Mouse (Mus musculus) adrenal gland, adult (tissue): ENCODE data around the gene Ugt1a10.
"Not testable (repeated sequence)": the region's sequence is repeated elsewhere in the genome, so short reads cannot be mapped to it uniquely, and the experiment has no call there.

ENCODE experiments used
- DNase-seq, 2 experiments: peaks; one replicate each; pipeline ENCODE4 v3.0.0; 2022 to 2023; ENCODE audit warnings: low spot score in 1 of 2; ENCODE audit not compliant: inconsistent age in 2 of 2

The Ugt1a10 gene

GRCm38 (mm10) chr1:88213766-88214461 lies 158.7 kb downstream of the Ugt1a10 start:
- peak in 1 of 2 experiments; percentile 69 for DNase-seq

DNA sequence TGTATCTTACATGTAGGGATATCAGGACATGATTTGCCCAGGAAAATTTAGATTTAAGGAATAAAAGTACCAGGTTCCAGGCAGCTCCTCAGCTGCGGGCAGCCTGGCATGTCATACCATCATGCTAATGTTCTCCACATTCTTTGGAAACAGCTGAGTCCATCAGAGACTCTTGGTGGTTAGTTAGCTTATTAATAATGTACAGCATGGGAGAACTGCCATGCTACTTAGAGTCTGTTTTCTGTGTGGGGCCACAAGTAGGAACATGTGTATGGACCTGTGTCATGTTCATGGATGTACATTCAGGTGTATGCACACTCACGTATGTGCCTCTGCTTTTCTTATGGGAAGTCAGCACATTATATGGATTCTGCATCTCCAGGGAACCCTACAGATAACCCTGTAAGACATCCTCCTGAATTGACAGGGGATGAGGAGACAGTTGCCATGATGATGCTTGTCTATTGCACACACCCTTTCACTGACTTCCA lies 159.3 kb downstream of the Ugt1a10 start:
- peak in 1 of 2 experiments; percentile 42 for DNase-seq

DNA sequence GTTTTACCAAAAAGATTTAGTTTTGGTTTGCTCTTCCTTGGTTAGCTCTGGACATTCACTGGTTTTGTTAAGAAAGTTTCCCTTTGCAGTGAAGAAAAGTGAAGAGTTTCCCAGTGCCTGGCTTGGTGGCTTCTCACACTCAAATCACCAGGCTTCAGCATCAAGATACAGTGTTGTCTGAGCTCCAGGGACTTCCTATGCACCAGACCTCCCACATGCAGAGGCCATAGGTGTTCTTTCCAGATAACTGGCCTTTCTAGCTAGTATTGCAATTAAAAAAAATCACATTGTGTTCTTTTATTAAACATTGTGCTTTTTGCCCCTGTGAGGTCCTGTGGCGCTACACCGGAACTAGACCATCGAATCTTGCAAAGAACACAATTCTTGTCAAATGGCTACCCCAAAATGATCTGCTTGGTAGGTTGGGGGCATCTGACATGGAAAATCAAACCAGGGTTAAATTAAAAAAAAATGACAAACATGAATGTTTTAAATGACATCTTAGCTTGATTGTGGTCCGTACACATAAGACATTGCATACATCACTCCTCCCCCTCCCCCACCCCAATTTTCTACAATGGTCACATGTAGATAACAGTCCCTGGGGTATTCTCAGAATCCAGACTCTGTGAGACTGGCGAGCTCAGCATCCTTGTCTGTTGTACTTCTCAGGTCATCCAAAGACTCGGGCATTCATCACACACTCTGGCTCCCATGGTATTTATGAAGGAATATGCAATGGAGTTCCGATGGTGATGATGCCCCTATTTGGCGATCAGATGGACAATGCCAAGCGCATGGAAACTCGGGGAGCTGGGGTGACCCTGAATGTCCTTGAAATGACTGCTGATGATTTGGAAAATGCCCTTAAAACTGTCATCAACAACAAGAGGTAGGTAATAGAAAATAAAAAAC lies 160.5 kb downstream of the Ugt1a10 start:
- peak in 1 of 2 experiments; percentile 34 for DNase-seq

DNA sequence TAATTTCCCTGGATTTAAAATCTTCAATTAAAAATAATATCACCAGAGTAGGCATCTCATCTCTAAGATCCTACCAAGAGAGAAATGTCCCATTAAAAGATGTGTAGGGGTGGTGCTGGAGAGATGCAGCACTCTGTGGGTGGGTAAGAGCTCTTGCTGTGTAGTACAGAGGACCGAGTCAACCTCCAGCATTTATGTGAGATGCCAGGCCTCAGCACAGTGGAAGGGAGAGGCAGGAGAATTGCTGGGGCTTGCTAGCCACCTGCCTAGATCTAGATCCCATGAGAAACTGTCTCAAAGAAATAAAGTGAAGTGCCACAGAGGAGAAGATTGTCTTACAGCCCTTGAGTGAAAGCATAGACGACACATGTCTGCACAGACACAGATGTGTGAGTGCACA lies 161.4 kb downstream of the Ugt1a10 start:
- no peak for DNase-seq

- peak in 1 of 2 experiments; percentile 41 for DNase-seq
Observed at GRCm38 (mm10) chr1:88217144-88217543, 162.0 kb downstream of the Ugt1a10 start.

DNA sequence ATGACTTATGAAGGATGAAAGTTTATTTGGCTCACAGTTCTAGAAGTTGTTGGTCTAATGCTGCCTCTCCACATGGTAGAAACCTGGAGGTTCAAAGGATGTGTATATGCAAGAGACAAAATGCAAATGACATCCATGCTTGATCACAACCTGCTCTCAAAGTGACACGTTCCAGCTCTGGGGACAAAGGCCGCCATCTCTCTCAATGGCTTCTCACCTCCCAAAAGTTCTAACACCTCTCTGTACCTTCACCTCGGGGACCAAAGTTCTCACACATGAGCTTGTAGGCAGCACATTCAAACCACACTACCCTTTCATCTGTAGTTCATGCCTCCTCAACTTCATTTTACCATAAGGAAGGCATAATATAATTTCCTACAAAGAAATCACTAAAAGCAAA lies 162.4 kb downstream of the Ugt1a10 start:
- DNase-seq = peak in 1 of 2 experiments; percentile 31

DNA sequence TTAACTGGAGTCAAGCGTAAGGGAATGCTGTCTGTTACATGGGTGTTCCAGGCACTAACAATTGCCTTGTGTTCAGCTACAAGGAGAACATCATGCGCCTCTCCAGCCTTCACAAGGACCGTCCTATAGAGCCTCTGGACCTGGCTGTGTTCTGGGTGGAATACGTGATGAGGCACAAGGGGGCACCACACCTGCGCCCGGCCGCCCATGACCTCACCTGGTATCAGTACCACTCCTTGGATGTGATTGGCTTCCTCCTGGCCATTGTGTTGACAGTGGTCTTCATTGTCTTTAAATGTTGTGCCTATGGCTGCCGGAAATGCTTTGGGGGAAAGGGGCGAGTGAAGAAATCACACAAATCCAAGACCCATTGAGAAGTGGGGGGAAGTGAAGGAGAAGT lies 162.9 kb downstream of the Ugt1a10 start:
- peak in 1 of 2 experiments; percentile 41 for DNase-seq

- DNase-seq = no peak
Observed at GRCm38 (mm10) chr1:88218591-88218990, 163.4 kb downstream of the Ugt1a10 start.

DNA sequence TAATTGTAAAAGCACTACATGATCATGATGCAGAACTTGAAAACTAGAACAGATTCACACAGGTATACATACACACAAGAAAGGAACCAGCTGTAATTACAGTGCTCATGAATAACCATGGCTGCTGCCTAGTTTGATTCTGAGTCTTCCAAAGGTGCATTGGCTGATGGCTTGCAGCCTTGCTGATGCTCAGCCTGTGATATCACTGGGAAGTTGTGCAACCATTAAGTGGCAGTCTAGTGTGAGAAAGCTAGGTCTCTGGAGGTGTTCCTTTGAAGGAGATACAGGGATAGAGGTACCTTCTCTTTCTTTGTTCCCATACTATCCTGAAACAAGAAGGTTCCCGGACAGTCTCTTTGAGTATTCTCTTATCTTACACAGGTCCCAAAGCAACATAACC lies 163.9 kb downstream of the Ugt1a10 start:
- peak in 1 of 2 experiments; percentile 49 for DNase-seq

- DNase-seq = peak in 1 of 2 experiments; percentile 57
Observed at GRCm38 (mm10) chr1:88220336-88220735, 165.1 kb downstream of the Ugt1a10 start.

- no peak for DNase-seq
Observed at GRCm38 (mm10) chr1:88222216-88222615, 167.0 kb downstream of the Ugt1a10 start.

DNA sequence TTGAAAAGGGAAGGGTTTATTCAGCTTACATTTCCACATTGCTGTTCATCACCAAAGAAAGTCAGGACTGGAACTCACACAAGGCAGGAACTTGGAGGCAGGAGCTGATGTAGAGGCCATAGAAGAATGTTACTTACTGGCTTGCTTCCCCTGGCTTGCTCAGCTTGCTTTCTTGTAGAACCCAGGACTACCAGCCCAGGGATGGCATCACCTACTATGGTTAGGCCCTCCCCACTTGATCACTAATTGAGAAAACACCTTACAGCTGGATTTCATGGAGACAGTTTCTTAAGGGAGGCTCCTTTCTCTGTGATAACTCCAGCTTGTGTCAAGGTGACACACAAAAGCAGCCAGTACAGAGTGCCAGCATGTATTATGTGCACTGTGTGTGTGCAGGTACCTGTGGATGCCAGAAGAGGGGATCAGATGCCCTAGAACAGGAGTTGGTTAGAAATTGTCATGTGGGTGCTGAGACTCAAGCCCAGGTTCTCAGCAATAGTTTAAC lies 167.9 kb downstream of the Ugt1a10 start:
- DNase-seq = peak in 1 of 2 experiments; percentile 8

GRCm38 (mm10) chr1:88223591-88223990 lies 168.4 kb downstream of the Ugt1a10 start:
- no peak for DNase-seq

DNA sequence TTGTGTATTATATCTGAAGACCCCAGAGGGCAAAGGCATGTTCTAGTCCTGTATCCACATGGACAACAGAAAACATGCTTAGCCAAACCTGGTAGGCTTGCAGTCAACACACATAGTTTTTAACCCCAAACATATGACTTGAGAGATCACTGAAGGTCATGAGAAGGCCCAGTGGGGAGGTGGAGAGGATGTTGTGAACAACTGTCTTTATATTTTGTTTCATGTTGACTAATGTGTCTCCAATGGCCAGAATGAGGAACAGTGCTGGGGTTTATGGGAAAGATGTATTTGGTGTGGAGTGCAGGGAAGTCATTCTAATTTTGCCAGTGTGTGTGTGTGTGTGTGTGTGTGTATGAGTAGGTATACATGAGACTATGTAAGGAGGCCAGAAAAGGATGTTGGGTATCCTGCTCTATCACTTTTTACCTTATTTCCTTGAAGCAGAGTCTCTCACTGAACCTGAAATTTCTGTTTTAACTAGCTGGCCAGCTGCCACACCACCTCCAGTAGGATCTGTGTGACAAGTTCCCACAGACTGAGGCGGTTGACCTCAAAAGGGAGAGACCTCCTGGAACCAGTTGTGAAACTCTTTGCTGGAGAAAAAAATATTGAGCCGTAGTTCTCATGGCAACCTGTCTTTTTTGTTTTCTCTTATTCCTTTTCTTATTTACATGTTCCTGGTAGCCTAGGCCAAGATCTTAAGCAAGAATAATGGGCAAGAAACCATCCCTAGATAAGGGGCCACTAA lies 169.0 kb downstream of the Ugt1a10 start:
- peak in 1 of 2 experiments; percentile 84 for DNase-seq

DNA sequence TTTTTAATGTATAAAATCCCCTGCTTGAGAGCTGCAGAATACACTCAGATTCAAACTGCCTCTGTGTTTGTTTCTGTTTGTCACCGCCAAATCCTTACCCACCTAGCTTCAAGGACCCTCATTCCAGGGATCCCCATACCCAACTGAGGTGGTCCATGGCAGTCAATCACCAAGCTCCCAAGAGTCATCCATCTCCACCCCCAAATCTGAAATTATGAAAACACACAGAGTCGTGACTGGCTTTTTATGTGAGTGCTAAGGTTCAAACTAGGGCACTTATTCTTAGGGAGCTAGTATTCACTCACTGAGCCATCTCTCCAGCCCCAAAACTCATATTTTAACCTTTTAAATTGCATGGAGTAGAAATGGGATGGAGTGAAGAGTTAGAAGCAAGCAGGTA lies 170.1 kb downstream of the Ugt1a10 start:
- DNase-seq = not testable (repeated sequence)

- no peak for DNase-seq
Observed at GRCm38 (mm10) chr1:88225741-88226140, 170.6 kb downstream of the Ugt1a10 start.

DNA sequence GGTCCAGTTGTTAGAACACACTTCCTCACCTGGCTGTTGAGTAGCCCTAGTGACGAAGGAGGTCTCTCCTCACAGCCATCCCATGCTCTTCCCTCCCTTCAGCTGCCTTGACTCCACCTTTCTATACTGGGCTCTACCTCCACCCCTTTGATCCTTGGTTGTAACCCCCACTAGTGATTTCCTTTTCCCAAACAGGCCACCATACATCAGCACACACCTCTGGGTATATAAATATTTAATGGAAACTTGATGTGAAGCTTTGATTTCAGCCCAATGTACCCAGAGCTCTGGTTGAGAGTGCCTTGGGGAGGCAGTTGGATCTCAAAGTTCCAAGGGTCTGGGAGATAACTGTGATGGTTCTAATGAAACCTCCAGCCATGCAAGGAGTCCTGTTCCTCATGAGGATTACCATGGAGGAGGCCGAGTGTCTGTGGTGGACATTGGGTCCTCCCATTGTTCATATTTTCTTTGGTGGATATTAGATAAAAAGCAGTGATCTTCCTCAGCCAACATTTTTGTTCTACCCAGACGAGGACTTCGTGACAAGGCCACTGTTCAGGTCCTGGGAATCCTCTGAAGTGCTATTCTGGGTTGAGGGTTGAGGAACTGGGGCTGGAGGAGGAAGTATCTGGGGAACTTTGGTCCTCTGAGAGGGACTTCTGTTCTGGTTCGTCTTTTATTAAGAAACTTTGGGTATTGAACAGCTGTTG lies 171.6 kb downstream of the Ugt1a10 start, which contains the start of gene Mroh2a:
Mroh2a (plus strand) TSS at position 317 of the 710 bp plus-strand sequence.
- DNase-seq = peak in 1 of 2 experiments; percentile 21

- DNase-seq = no peak
Observed at GRCm38 (mm10) chr1:88227482-88227881, 172.3 kb downstream of the Ugt1a10 start.

GRCm38 (mm10) chr1:88228121-88228520 lies 172.9 kb downstream of the Ugt1a10 start:
- DNase-seq = peak in 1 of 2 experiments; percentile 19

- DNase-seq = no peak
Observed at GRCm38 (mm10) chr1:88229566-88229965, 174.4 kb downstream of the Ugt1a10 start.
